Mouse (Mus musculus): ENCODE results near the gene Wdr4.
A peak's percentile ranks its signal among the peaks of the same experiment; 100 is the strongest.

The Wdr4 gene

GRCm38 (mm10) chr17:31491355-31491754 lies 28.4 kb downstream of the Wdr4 start:
- no peak for DNase-seq

- DNase-seq: no peak
Measured at GRCm38 (mm10) chr17:31487433-31488060, 32.2 kb downstream of the Wdr4 start.

GRCm38 (mm10) chr17:31486616-31487198 lies 33.1 kb downstream of the Wdr4 start:
- DNase-seq: no peak

GRCm38 (mm10) chr17:31479108-31479844 lies 40.5 kb downstream of the Wdr4 start:
- DNase-seq: no peak

- no peak for DNase-seq
Measured at GRCm38 (mm10) chr17:31478606-31479005, 41.2 kb downstream of the Wdr4 start.

GRCm38 (mm10) chr17:31474388-31474787 lies 45.4 kb downstream of the Wdr4 start:
- no peak for DNase-seq

GRCm38 (mm10) chr17:31470766-31471418 lies 48.9 kb downstream of the Wdr4 start:
- no peak for DNase-seq

- no peak for DNase-seq
Measured at GRCm38 (mm10) chr17:31468496-31468895, 51.3 kb downstream of the Wdr4 start.

GRCm38 (mm10) chr17:31466854-31467253 lies 52.9 kb downstream of the Wdr4 start:
- DNase-seq: no peak

GRCm38 (mm10) chr17:31462506-31462905 lies 57.3 kb downstream of the Wdr4 start:
- DNase-seq: no peak

- no peak for DNase-seq
Measured at GRCm38 (mm10) chr17:31460416-31460815, 59.4 kb downstream of the Wdr4 start.

GRCm38 (mm10) chr17:31456723-31457567 lies 62.8 kb downstream of the Wdr4 start:
- DNase-seq: peak; percentile 18

GRCm38 (mm10) chr17:31454056-31454455 lies 65.7 kb downstream of the Wdr4 start:
- no peak for DNase-seq

- no peak for DNase-seq
Measured at GRCm38 (mm10) chr17:31453476-31453875, 66.3 kb downstream of the Wdr4 start.

- no peak for DNase-seq
Measured at GRCm38 (mm10) chr17:31452816-31453215, 67.0 kb downstream of the Wdr4 start.

- no peak for DNase-seq
Measured at GRCm38 (mm10) chr17:31451179-31451708, 68.5 kb downstream of the Wdr4 start.

- DNase-seq: no peak
Measured at GRCm38 (mm10) chr17:31450206-31450605, 69.6 kb downstream of the Wdr4 start.

GRCm38 (mm10) chr17:31448519-31448918 lies 71.3 kb downstream of the Wdr4 start:
- peak; percentile 14 for DNase-seq

GRCm38 (mm10) chr17:31447766-31448165 lies 72.0 kb downstream of the Wdr4 start:
- no peak for DNase-seq

- DNase-seq: no peak
Measured at GRCm38 (mm10) chr17:31445061-31445731, 74.6 kb downstream of the Wdr4 start.
